Mouse (Mus musculus) bone marrow macrophage, adult 2 months (primary cell): ENCODE results near the gene Ppa1.

Experiments used
- CTCF ChIP-seq: IDR thresholded peaks from 2 replicates; pipeline ENCODE4 v1.5.1; 2012; ENCODE audit warnings: low read depth, mild to moderate bottlenecking, low read length, moderate library complexity
- POLR2A ChIP-seq: IDR thresholded peaks from 2 replicates; pipeline ENCODE4 v1.6.1; 2012; ENCODE audit warnings: mild to moderate bottlenecking, low read depth, low read length, borderline replicate concordance

GRCm38 (mm10) chr10:61665111-61665510 lies 16.8 kb downstream of the Ppa1 start:
- TF ChIP-seq POLR2A = no peak
- TF ChIP-seq CTCF = no peak
